Mouse (Mus musculus) erythroblast, embryonic 14.5 days (primary cell): Measurements from ENCODE around the gene Cacng8. TPM values are rescaled to one million over a fixed set of nuclear protein-coding genes. Genes with fewer than 3 reads are reported as not detected.

ENCODE experiments used
- H3K27me3 ChIP-seq: 2 replicates; pipeline ENCODE4 v1.6.1; 2012; ENCODE audit warnings: inconsistent platforms; ENCODE audit not compliant: control insufficient read depth
- H3K36me3 ChIP-seq: 2 replicates; pipeline ENCODE4 v1.6.1; 2012; ENCODE audit warnings: mild to moderate bottlenecking, inconsistent platforms; ENCODE audit not compliant: control insufficient read depth
- H3K4me1 ChIP-seq: 2 replicates; pipeline ENCODE4 v1.6.1; 2012; ENCODE audit warnings: inconsistent platforms; ENCODE audit not compliant: control insufficient read depth
- H3K4me3 ChIP-seq: replicated peaks from 2 replicates; pipeline ENCODE3; 2012; ENCODE audit warnings: moderate library complexity, mild to moderate bottlenecking, inconsistent platforms
- H3K9me3 ChIP-seq: 2 replicates; pipeline ENCODE4 v1.6.1; 2012; ENCODE audit warnings: low read length, inconsistent platforms, mixed read lengths; ENCODE audit not compliant: control insufficient read depth
- GATA1 ChIP-seq: IDR thresholded peaks from 2 replicates; pipeline ENCODE4 v1.6.1; 2012; ENCODE audit warnings: low read length, inconsistent platforms, mixed read lengths
- TAL1 ChIP-seq: IDR thresholded peaks from 3 replicates; pipeline ENCODE4 v1.6.1; 2012; ENCODE audit warnings: low read length, inconsistent platforms, mixed read lengths
- polyA plus RNA-seq: library from polyadenylated mRNA; stranded (reverse); fragments of >175 nt; gene quantifications from 2 replicates; pipeline ENCODE4 v1.2.3, GENCODE M21; 2012

Gene Cacng8
- polyA plus RNA-seq, 1 experiment, result not detected

- Histone ChIP-seq H3K9me3 (no peaks in the 10 kb centered on the region), H3K4me1 (no peaks in the 10 kb centered on the region)
- TF ChIP-seq GATA1 (no peak), TAL1 (no peak)
These were observed 8.4 kb upstream of the Cacng8 start for GRCm38 (mm10) chr7:3382123-3382522.

GRCm38 (mm10) chr7:3384807-3385319, 5.6 kb upstream of the Cacng8 start:
- Histone ChIP-seq H3K4me1 (no peaks in the 10 kb centered on the region), H3K36me3 (no peaks in the 10 kb centered on the region), H3K4me3 (no peak overlapping the region), H3K27me3 (no peaks in the 10 kb centered on the region), H3K9me3 (no peaks in the 10 kb centered on the region)
- TF ChIP-seq GATA1 (no peak), TAL1 (no peak)

More at GRCm38 (mm10) chr7:3382123-3382522, 8.4 kb upstream of the Cacng8 start:
- Histone ChIP-seq H3K4me3 (no peak overlapping the region), H3K27me3 (no peaks in the 10 kb centered on the region), H3K36me3 (no peaks in the 10 kb centered on the region)

GRCm38 (mm10) chr7:3386036-3386730, 4.3 kb upstream of the Cacng8 start:
- TF ChIP-seq TAL1 (no peak), GATA1 (no peak)
- Histone ChIP-seq H3K27me3 (no peaks in the 10 kb centered on the region; the same call in 1 of the 2 replicates), H3K4me3 (no peak overlapping the region)

GRCm38 (mm10) chr7:3387761-3388160, 2.7 kb upstream of the Cacng8 start:
- no peaks in the 10 kb centered on the region; the same call in 1 of the 2 replicates for H3K27me3 ChIP-seq
- no peaks in the 10 kb centered on the region for H3K9me3 ChIP-seq
- H3K36me3 ChIP-seq, result no peaks in the 10 kb centered on the region
- H3K4me3 ChIP-seq, result no peak overlapping the region
- H3K4me1 ChIP-seq, result no peaks in the 10 kb centered on the region
- TF ChIP-seq GATA1 (no peak), TAL1 (no peak)

More at GRCm38 (mm10) chr7:3386036-3386730, 4.3 kb upstream of the Cacng8 start:
- Histone ChIP-seq H3K9me3 (no peaks in the 10 kb centered on the region), H3K4me1 (no peaks in the 10 kb centered on the region), H3K36me3 (no peaks in the 10 kb centered on the region)

- no peak overlapping the region for H3K4me3 ChIP-seq
- no peaks in the 10 kb centered on the region; the same call in 1 of the 2 replicates for H3K27me3 ChIP-seq
- H3K4me1 ChIP-seq, result no peaks in the 10 kb centered on the region
- no peaks in the 10 kb centered on the region for H3K36me3 ChIP-seq
- no peaks in the 10 kb centered on the region for H3K9me3 ChIP-seq
- TF ChIP-seq TAL1, result no peak
- no peak for TF ChIP-seq GATA1
These were observed 1.6 kb upstream of the Cacng8 start for GRCm38 (mm10) chr7:3388885-3389284.

GRCm38 (mm10) chr7:3389444-3390412, 755 bp upstream of the Cacng8 start:
- no peak for TF ChIP-seq GATA1
- TF ChIP-seq TAL1, result no peak
- no peaks in the 10 kb centered on the region; the same call in 1 of the 2 replicates for H3K27me3 ChIP-seq
- no peaks in the 10 kb centered on the region for H3K36me3 ChIP-seq
- H3K4me3 ChIP-seq, result no peak overlapping the region
- no peaks in the 10 kb centered on the region for H3K9me3 ChIP-seq
- H3K4me1 ChIP-seq, result no peaks in the 10 kb centered on the region

GRCm38 (mm10) chr7:3391081-3391451, 583 bp downstream of the Cacng8 start:
- no peaks in the 10 kb centered on the region; the same call in 1 of the 2 replicates for H3K27me3 ChIP-seq
- H3K4me3 ChIP-seq, result no peak overlapping the region
- TF ChIP-seq TAL1 (no peak), GATA1 (no peak)
- no peaks in the 10 kb centered on the region for H3K36me3 ChIP-seq
- H3K4me1 ChIP-seq, result no peaks in the 10 kb centered on the region
- H3K9me3 ChIP-seq, result no peaks in the 10 kb centered on the region

GRCm38 (mm10) chr7:3391809-3392208, 1.3 kb downstream of the Cacng8 start:
- no peaks in the 10 kb centered on the region; the same call in 1 of the 2 replicates for H3K27me3 ChIP-seq
- H3K9me3 ChIP-seq, result no peaks in the 10 kb centered on the region
- H3K4me3 ChIP-seq, result no peak overlapping the region
- no peaks in the 10 kb centered on the region for H3K36me3 ChIP-seq
- TF ChIP-seq TAL1 (no peak), GATA1 (no peak)
- no peaks in the 10 kb centered on the region for H3K4me1 ChIP-seq

- H3K4me1 ChIP-seq, result no peaks in the 10 kb centered on the region
- TF ChIP-seq GATA1 (no peak), TAL1 (no peak)
- no peaks in the 10 kb centered on the region for H3K9me3 ChIP-seq
- no peaks in the 10 kb centered on the region for H3K27me3 ChIP-seq
- no peak overlapping the region for H3K4me3 ChIP-seq
- no peaks in the 10 kb centered on the region for H3K36me3 ChIP-seq
These were observed 6.9 kb downstream of the Cacng8 start for GRCm38 (mm10) chr7:3397355-3397754.
